Mouse (Mus musculus): ENCODE measurements around the gene Maml3.

DNA sequence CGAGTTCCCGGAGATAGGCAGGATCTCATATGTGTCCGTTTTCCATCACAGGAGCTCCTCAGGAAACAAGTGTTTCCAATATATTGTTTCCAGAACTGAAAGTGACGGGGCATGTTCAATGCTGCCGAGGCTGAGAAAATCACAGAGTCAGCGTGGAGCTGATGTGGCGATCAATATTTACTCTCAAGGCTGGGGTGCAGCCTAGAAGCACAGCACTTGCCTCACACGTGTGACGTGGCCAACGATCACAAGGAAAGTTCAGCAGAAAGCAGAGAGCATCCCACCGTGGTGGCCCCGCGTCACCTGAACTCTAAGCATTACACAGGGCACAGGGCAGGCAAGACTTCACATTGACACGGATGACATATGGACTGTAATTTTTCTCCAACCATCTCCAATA is 410.3 kb downstream of the Maml3 start:
- TF ChIP-seq POLR2A (IDR thresholded peaks at IDR 0.05; ENCODE audit: borderline replicate concordance, extremely low read depth, insufficient read depth, insufficient read length, poor library complexity, severe bottlenecking) (no peak), CTCF (IDR thresholded peaks at IDR 0.05; ENCODE audit: borderline replicate concordance, extremely low read depth, insufficient read depth, insufficient read length) (no peak)

Measured in brain, embryonic 14.5 days (tissue).